16 mouse cellular contexts compared by ENCODE assay signal in the genomic region with DNA sequence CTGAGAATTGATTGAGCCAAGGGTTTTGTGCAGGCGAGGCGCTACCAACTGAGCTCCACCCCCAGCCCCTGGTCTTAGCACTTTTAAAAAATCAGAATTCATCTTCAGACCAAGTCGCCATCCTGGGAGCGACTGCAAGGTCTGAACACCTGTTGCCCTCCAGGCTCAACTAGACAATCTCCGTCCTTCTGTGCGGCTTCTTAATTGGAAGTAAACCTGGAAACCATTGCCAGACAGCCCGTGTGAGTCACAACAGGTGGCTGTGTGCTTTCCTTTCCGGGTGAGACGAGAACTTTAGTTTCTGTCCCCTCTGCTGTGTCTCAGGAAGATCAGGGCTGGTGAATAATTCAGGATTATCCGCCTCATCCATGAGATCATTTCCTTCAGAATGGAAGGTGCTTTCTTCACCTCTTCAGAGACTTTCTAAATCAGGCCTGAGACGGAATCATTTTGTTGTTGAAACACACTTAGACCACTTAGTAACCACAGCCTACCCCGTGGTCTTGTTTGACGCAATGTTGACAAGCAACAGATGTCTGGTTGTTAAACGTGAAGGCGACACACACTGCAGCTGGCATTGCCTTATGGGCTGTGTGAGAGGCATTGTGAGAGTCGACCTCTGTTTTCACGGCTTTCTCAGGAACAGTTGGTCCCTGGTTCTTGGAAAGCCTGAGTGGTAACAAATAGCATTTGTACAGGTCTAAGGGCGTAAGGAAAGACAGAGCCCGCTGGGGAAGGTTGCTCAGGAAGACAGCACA. TPM values are rescaled to one million over a fixed set of nuclear protein-coding genes. Genes with fewer than 3 reads are reported as not detected.
DNase-seq lines count a peak whose midpoint lies in the region; ATAC-seq and TF ChIP-seq lines count a peak whose summit lies in the region.
"Had no signal": no experiment of that assay in that cellular context is flagged by ENCODE, and none has a peak within 500 bp of the region (broad histone marks: within the 10 kb centered on the region; RNA-seq: fewer than 3 reads in every experiment).

No protein-coding gene starts in this region.

- no peak overlapping the region for H3K4me2 ChIP-seq in embryonic facial prominence, embryonic 14.5 days (ENCODE audit: low read depth, low read length)
- no peak overlapping the region for H3K4me2 ChIP-seq in forebrain, embryonic 13.5 days
- 0 out of 2 replicates have a peak overlapping the region, but pooled peaks have one; percentile 4 for H3K4me2 ChIP-seq in limb, embryonic 13.5 days (replicated peaks)
- H3K4me2 ChIP-seq in hindbrain, embryonic 14.5 days (replicated peaks), result no peak overlapping the region

- ATAC-seq in embryonic facial prominence, embryonic 14.5 days (ENCODE audit: low read depth), result peak; percentile 19; the same call in 1 of the 2 replicates
- ATAC-seq in forebrain, embryonic 13.5 days, result peak; percentile 92
- ATAC-seq in limb, embryonic 13.5 days (ENCODE audit: low FRiP score, low read depth), result 0 out of 2 replicates have a peak, but pooled peaks have one; percentile 48
- ATAC-seq in hindbrain, embryonic 14.5 days (ENCODE audit: low FRiP score), result no peak
- ATAC-seq: activated CD4-positive, CD25-positive, alpha-beta regulatory T cell, adult 4 months; intestine, postnatal 0 days had no signal

- peaks cover 6% of the 10 kb centered on the region; the same call in 1 of the 2 replicates for H3K4me1 ChIP-seq in embryonic facial prominence, embryonic 14.5 days (ENCODE audit: control insufficient read depth, insufficient read depth, low read length)
- peaks cover 16% of the 10 kb centered on the region for H3K4me1 ChIP-seq in embryonic facial prominence, embryonic 10.5 days
- H3K4me1 ChIP-seq in forebrain, embryonic 13.5 days, result peaks cover 20% of the 10 kb centered on the region
- H3K4me1 ChIP-seq in limb, embryonic 13.5 days, result peaks cover 16% of the 10 kb centered on the region
- no peaks in the 10 kb centered on the region for H3K4me1 ChIP-seq in thymus, adult 2 months (replicated peaks; ENCODE audit: control insufficient read depth, insufficient read depth, low read length)
- H3K4me1 ChIP-seq in hindbrain, embryonic 14.5 days (replicated peaks; ENCODE audit: control insufficient read depth, insufficient read depth, low read length), result no peaks in the 10 kb centered on the region

- no peak for TF ChIP-seq CTCF in thymus, adult 2 months (IDR thresholded peaks at IDR 0.05; ENCODE audit: borderline replicate concordance, control insufficient read depth, extremely low read depth, insufficient read depth, low read length, poor library complexity)

- H3K36me3 ChIP-seq in embryonic facial prominence, embryonic 14.5 days (ENCODE audit: control insufficient read depth, insufficient read depth, low read length), result no peaks in the 10 kb centered on the region
- H3K36me3 ChIP-seq in embryonic facial prominence, embryonic 10.5 days (replicated peaks), result no peaks in the 10 kb centered on the region
- H3K36me3 ChIP-seq in forebrain, embryonic 13.5 days (ENCODE audit: poor library complexity, severe bottlenecking), result no peaks in the 10 kb centered on the region
- H3K36me3 ChIP-seq in limb, embryonic 13.5 days, result no peaks in the 10 kb centered on the region
- no peaks in the 10 kb centered on the region for H3K36me3 ChIP-seq in thymus, adult 2 months (ENCODE audit: control insufficient read depth, insufficient read depth, low read length)
- no peaks in the 10 kb centered on the region for H3K36me3 ChIP-seq in hindbrain, embryonic 14.5 days (replicated peaks; ENCODE audit: control insufficient read depth, insufficient read depth)

- TF ChIP-seq POLR2A in thymus, adult 2 months (IDR thresholded peaks at IDR 0.05; ENCODE audit: control insufficient read depth, extremely low read depth, insufficient read depth, low read length, poor library complexity), result no peak

- no peak overlapping the region for H3K27ac ChIP-seq in embryonic facial prominence, embryonic 14.5 days (replicated peaks; ENCODE audit: low read depth, low read length)
- no peak overlapping the region for H3K27ac ChIP-seq in embryonic facial prominence, embryonic 10.5 days (replicated peaks)
- H3K27ac ChIP-seq in forebrain, embryonic 13.5 days, result no peak overlapping the region
- no peak overlapping the region; the same call in 1 of the 2 replicates for H3K27ac ChIP-seq in limb, embryonic 13.5 days
- H3K27ac ChIP-seq in thymus, adult 2 months (ENCODE audit: control insufficient read depth, insufficient read depth, low read length), result no peak overlapping the region
- no peak overlapping the region for H3K27ac ChIP-seq in hindbrain, embryonic 14.5 days
- H3K27ac ChIP-seq: left cerebral cortex, adult 2 months; liver, embryonic 14.5 days had no signal

- H3K9ac ChIP-seq in embryonic facial prominence, embryonic 14.5 days (ENCODE audit: low read depth, low read length), result no peak overlapping the region
- no peak overlapping the region for H3K9ac ChIP-seq in forebrain, embryonic 13.5 days
- no peak overlapping the region for H3K9ac ChIP-seq in limb, embryonic 13.5 days
- no peak overlapping the region for H3K9ac ChIP-seq in hindbrain, embryonic 14.5 days
- H3K9ac ChIP-seq: liver, embryonic 14.5 days had no signal

- 0 out of 2 replicates have a peak, but pooled peaks cover 5% of the 10 kb centered on the region for H3K9me3 ChIP-seq in embryonic facial prominence, embryonic 14.5 days (ENCODE audit: control insufficient read depth, low read length)
- peaks cover 5% of the 10 kb centered on the region; the same call in 1 of the 2 replicates for H3K9me3 ChIP-seq in embryonic facial prominence, embryonic 10.5 days
- peaks cover 10% of the 10 kb centered on the region; the same call in 1 of the 2 replicates for H3K9me3 ChIP-seq in forebrain, embryonic 13.5 days (replicated peaks)
- peaks cover 5% of the 10 kb centered on the region; the same call in 1 of the 2 replicates for H3K9me3 ChIP-seq in limb, embryonic 13.5 days
- H3K9me3 ChIP-seq in hindbrain, embryonic 14.5 days (ENCODE audit: control insufficient read depth, low read length), result peaks cover 4% of the 10 kb centered on the region; the same call in 1 of the 2 replicates

- H3K4me3 ChIP-seq in embryonic facial prominence, embryonic 14.5 days (ENCODE audit: low read depth, low read length), result no peak overlapping the region
- no peak overlapping the region for H3K4me3 ChIP-seq in embryonic facial prominence, embryonic 10.5 days
- H3K4me3 ChIP-seq in forebrain, embryonic 13.5 days, result no peak overlapping the region
- H3K4me3 ChIP-seq in limb, embryonic 13.5 days, result no peak overlapping the region
- no peak overlapping the region for H3K4me3 ChIP-seq in thymus, adult 2 months (ENCODE audit: control insufficient read depth, insufficient read depth, low read length)
- H3K4me3 ChIP-seq in hindbrain, embryonic 14.5 days (replicated peaks; ENCODE audit: low read length), result no peak overlapping the region
- H3K4me3 ChIP-seq: left cerebral cortex, adult 2 months had no signal

- H3K27me3 ChIP-seq in embryonic facial prominence, embryonic 14.5 days (replicated peaks; ENCODE audit: control insufficient read depth, insufficient read depth, low read length), result no peaks in the 10 kb centered on the region
- 0 out of 2 replicates have a peak, but pooled peaks cover 3% of the 10 kb centered on the region for H3K27me3 ChIP-seq in embryonic facial prominence, embryonic 10.5 days (replicated peaks; ENCODE audit: low read depth, poor library complexity, severe bottlenecking)
- no peaks in the 10 kb centered on the region for H3K27me3 ChIP-seq in forebrain, embryonic 13.5 days
- H3K27me3 ChIP-seq in limb, embryonic 13.5 days, result no peaks in the 10 kb centered on the region
- no peaks in the 10 kb centered on the region for H3K27me3 ChIP-seq in thymus, adult 2 months (ENCODE audit: control insufficient read depth, insufficient read depth, low read length)
- no peaks in the 10 kb centered on the region for H3K27me3 ChIP-seq in hindbrain, embryonic 14.5 days (ENCODE audit: control insufficient read depth, insufficient read depth, low read length)

- 46% methylated on average over 19 of the region's 19 CpGs for WGBS in embryonic facial prominence, embryonic 14.5 days
- 73% methylated on average over 19 of the region's 19 CpGs for WGBS in embryonic facial prominence, embryonic 10.5 days
- 56% methylated on average over 19 of the region's 19 CpGs for WGBS in forebrain, embryonic 13.5 days
- 30% methylated on average over 19 of the region's 19 CpGs for WGBS in limb, embryonic 13.5 days
- 60% methylated on average over 19 of the region's 19 CpGs for WGBS in thymus, adult 2 months
- WGBS in hindbrain, embryonic 14.5 days, result 66% methylated on average over 19 of the region's 19 CpGs

- DNase-seq in embryonic facial prominence, embryonic 14.5 days (ENCODE audit: low spot score), result peak; percentile 56
- DNase-seq in embryonic facial prominence, embryonic 10.5 days (ENCODE audit: low spot score), result no peak
- peak; percentile 41 for DNase-seq in 416B (ENCODE audit: low read depth)
- DNase-seq in heart, adult 11 months, result no peak
- no peak for DNase-seq in thymus, adult 2 months
- DNase-seq in hindbrain, embryonic 14.5 days (ENCODE audit: low spot score), result no peak
- DNase-seq: cerebellum, adult 2 months; heart, postnatal 36 days; right cerebral cortex, postnatal 14 days had no signal

RNA-seq across cellular contexts. Expression of gene Fam214a, which starts 39.9 kb away (rescaled TPM):
- polyA plus RNA-seq in embryonic facial prominence, embryonic 14.5 days (2014; fragmentation: Nextera tagmentation; extraction: Ambion mirVana), result 12.0 and 15.7 TPM in 2 replicates
- polyA plus RNA-seq in embryonic facial prominence, embryonic 10.5 days (2016; fragmentation: Nextera tagmentation; extraction: Ambion mirVana), result 6.6 and 8.6 TPM in 2 replicates
- polyA plus RNA-seq in forebrain, embryonic 13.5 days (2015; fragmentation: Nextera tagmentation; extraction: Ambion mirVana), result 25.7 and 28.4 TPM in 2 replicates
- polyA plus RNA-seq in limb, embryonic 13.5 days (2015; fragmentation: Nextera tagmentation; extraction: Ambion mirVana), result 10.6 and 11.9 TPM in 2 replicates
- polyA plus RNA-seq in thymus, adult 2 months (2012; rRNA removed), result 12.9 and 13.6 TPM in 2 replicates
- 26.3 and 28.1 TPM in 2 replicates for polyA plus RNA-seq in hindbrain, embryonic 14.5 days (2014; fragmentation: Nextera tagmentation; extraction: Ambion mirVana)

RNA-seq across cellular contexts. Expression of gene Onecut1, which starts 51.1 kb away (rescaled TPM):
- polyA plus RNA-seq in embryonic facial prominence, embryonic 14.5 days (2014; fragmentation: Nextera tagmentation; extraction: Ambion mirVana), result 0.24 and 0.31 TPM in 2 replicates
- 2.9 and 4.2 TPM in 2 replicates for polyA plus RNA-seq in embryonic facial prominence, embryonic 10.5 days (2016; fragmentation: Nextera tagmentation; extraction: Ambion mirVana)
- polyA plus RNA-seq in forebrain, embryonic 13.5 days (2015; fragmentation: Nextera tagmentation; extraction: Ambion mirVana), result 1.2 and 2.2 TPM in 2 replicates
- 0.04 TPM in 1 of 2 replicates, not detected in the other for polyA plus RNA-seq in limb, embryonic 13.5 days (2015; fragmentation: Nextera tagmentation; extraction: Ambion mirVana)
- 0.03 and 0.05 TPM in 2 replicates for polyA plus RNA-seq in thymus, adult 2 months (2012; rRNA removed)
- polyA plus RNA-seq in hindbrain, embryonic 14.5 days (2014; fragmentation: Nextera tagmentation; extraction: Ambion mirVana), result 6.0 and 6.1 TPM in 2 replicates
- polyA plus RNA-seq: activated CD4-positive, CD25-positive, alpha-beta regulatory T cell, adult 4 months; urinary bladder, adult 2 months had no signal

Comparison
In these comparisons a context has a peak if more than half of its experiments do, and no peak if none do; other contexts are left out.
1. DNase-seq: peak in embryonic facial prominence, embryonic 14.5 days (single experiment) and 416B (single experiment); none in embryonic facial prominence, embryonic 10.5 days (single experiment), heart, adult 11 months (single experiment), thymus, adult 2 months (single experiment) and hindbrain, embryonic 14.5 days (single experiment).